Mouse (Mus musculus) forebrain, postnatal 0 days (tissue): ENCODE results near the gene Tmem135. TPM values are rescaled to one million over a fixed set of nuclear protein-coding genes. Genes with fewer than 3 reads are reported as not detected.
"Not testable (repeated sequence)": the region's sequence is repeated elsewhere in the genome, so short reads cannot be mapped to it uniquely, and the experiment has no call there.

ENCODE experiments used
- ATAC-seq: fragments of 200-750 bp; cut with Nextera tagmentation; 2 replicates; pipeline ENCODE4 v1.8.0; 2017; ENCODE audit warnings: mild to moderate bottlenecking, moderate library complexity
- DNase-seq: peaks from one replicate; pipeline ENCODE4 v3.0.0-alpha.2; 2015
- H3K27ac ChIP-seq: fragments of 300-500 bp; sonication (generic); 2 replicates; pipeline ENCODE4 v1.5.1; 2014; ENCODE audit warnings: low read depth, mild to moderate bottlenecking, antibody characterized with exemption, low read length, moderate library complexity, mixed read lengths
- H3K27me3 ChIP-seq: fragments of 300-500 bp; sonication (generic); 2 replicates; pipeline ENCODE4 v1.6.1; 2014; ENCODE audit warnings: mild to moderate bottlenecking, low read length, mixed read lengths; ENCODE audit not compliant: insufficient read depth
- H3K36me3 ChIP-seq: fragments of 300-500 bp; sonication (generic); 2 replicates; pipeline ENCODE4 v1.6.1; 2014; ENCODE audit warnings: mild to moderate bottlenecking, moderate library complexity; ENCODE audit not compliant: insufficient read depth
- H3K4me1 ChIP-seq: fragments of 300-500 bp; sonication (generic); 2 replicates; pipeline ENCODE4 v1.6.1; 2014; ENCODE audit warnings: antibody characterized with exemption; ENCODE audit not compliant: insufficient read depth
- H3K4me2 ChIP-seq: fragments of 300-500 bp; sonication (generic); 2 replicates; pipeline ENCODE4 v1.6.1; 2014; ENCODE audit warnings: low read depth, mild to moderate bottlenecking, moderate library complexity
- H3K4me3 ChIP-seq: fragments of 300-500 bp; sonication (generic); 2 replicates; pipeline ENCODE4 v1.5.1; 2014; ENCODE audit warnings: low read depth, low read length, mixed read lengths
- H3K9ac ChIP-seq: fragments of 300-500 bp; sonication (generic); 2 replicates; pipeline ENCODE4 v1.6.1; 2014; ENCODE audit warnings: mild to moderate bottlenecking
- H3K9me3 ChIP-seq: fragments of 300-500 bp; sonication (generic); 2 replicates; pipeline ENCODE4 v1.6.1; 2016; ENCODE audit warnings: low read length
- CTCF ChIP-seq: sonication (generic); IDR thresholded peaks from 2 replicates; pipeline ENCODE4 v1.5.1; 2016; ENCODE audit warnings: antibody characterized with exemption, control low read depth, low read depth
- WGBS: fragments of 180-500 bp; shearing (Covaris S2); extraction: QIAGEN DNeasy Blood & Tissue Kit; methylation state at CpG from one replicate; pipeline ENCODE4 v1.1.7; 2014; 5-methylcytosine and 5-hydroxymethylcytosine counted together
- polyA plus RNA-seq: library from polyadenylated mRNA; unstranded; fragments of >200 nt; fragmentation: Nextera tagmentation; extraction: Ambion mirVana; gene quantifications from 2 replicates; pipeline ENCODE4 v1.2.1, GENCODE M21; 2015
- total RNA-seq: library from RNA; depleted of rRNA; stranded (reverse); fragments of >200 nt; gene quantifications from 2 replicates; pipeline ENCODE4 v1.2.3, GENCODE M21; 2014

The Tmem135 gene
- total and polyA plus RNA-seq, 2 experiments from 2014 or later = 23.2 to 27.9 TPM

DNA sequence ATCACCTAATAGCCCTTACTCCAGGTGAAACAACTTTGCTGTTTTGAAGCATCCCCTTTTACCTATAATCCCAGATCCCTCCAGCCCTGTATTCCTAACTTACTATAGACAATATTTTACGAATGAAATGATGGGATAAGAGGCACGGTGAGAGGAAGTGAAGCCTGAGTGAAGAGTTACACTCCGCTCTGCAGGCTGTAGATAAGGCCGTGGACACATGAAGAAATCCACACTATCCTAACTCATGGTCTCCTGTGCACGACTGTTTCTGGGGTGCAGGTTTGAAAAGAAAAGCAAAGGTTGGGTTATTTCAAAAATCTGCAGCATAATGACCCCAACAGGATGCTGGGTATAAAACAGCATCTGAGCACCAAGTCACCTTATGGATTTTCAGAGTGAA is 77.8 kb downstream of the Tmem135 start:
- no peak for DNase-seq
- no peak for TF ChIP-seq CTCF
- Histone ChIP-seq H3K9ac (no peak overlapping the region), H3K4me2 (no peak overlapping the region), H3K4me1 (peaks cover 3% of the 10 kb centered on the region; the same call in 1 of the 2 replicates), H3K27ac (no peak overlapping the region), H3K27me3 (no peaks in the 10 kb centered on the region), H3K36me3 (no peaks in the 10 kb centered on the region), H3K9me3 (no peaks in the 10 kb centered on the region), H3K4me3 (no peak overlapping the region)
- 94% methylated on average over 5 of the region's 5 CpGs for WGBS
- no peak for ATAC-seq

DNA sequence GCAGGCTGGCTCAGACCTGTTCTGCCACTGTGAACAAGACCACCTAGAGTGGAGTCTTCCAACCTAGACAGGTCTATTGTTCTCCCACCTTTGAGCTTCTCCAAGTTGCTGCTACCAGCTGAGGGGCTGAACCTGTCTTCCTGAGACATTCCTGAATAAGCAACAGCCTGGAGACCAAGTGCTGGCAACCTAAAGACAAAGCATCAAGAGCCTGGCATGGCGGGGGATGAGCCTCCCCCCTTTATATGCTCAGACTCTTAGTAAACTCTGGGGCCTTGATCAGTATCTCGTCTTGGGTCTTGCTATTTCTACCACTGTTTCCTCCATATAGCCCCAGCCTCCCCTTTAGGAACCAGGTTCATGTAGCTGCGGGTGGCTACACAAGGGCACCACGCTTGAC is 81.3 kb downstream of the Tmem135 start:
- ATAC-seq, H3K36me3 ChIP-seq, DNase-seq, H3K9me3 ChIP-seq, H3K4me2 ChIP-seq, H3K27ac ChIP-seq, H3K27me3 ChIP-seq, H3K9ac ChIP-seq, H3K4me3 ChIP-seq, H3K4me1 ChIP-seq: not testable (repeated sequence)
- WGBS = 84% methylated on average over 4 of the region's 4 CpGs

DNA sequence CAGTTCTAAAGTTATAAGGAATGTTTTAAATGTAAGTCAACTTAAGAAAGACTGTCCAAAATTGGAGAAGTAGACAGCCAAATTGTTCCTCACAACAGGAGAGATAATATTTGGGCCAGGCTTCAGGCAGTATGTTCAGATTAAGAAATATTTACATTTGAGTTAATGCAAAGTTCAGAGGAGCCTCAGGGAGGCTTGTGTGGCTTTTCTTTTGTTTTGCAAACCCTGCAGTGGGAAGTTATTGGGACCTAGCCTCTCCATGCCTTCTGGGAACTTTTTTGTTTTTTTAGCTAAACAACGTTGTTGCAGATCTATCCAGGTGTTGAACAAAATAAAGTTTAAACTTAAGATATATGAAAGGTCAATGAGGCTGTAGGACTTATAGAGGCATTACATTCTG is 84.7 kb downstream of the Tmem135 start:
- Histone ChIP-seq H3K4me3 (no peak overlapping the region), H3K27ac (no peak overlapping the region), H3K9ac (no peak overlapping the region), H3K4me2 (no peak overlapping the region), H3K27me3 (no peaks in the 10 kb centered on the region), H3K4me1 (peaks cover 7% of the 10 kb centered on the region), H3K9me3 (no peaks in the 10 kb centered on the region), H3K36me3 (no peaks in the 10 kb centered on the region)
- 82% methylated on average over 1 of the region's 1 CpGs for WGBS
- no peak for TF ChIP-seq CTCF
- ATAC-seq (no peak), DNase-seq (no peak)

DNA sequence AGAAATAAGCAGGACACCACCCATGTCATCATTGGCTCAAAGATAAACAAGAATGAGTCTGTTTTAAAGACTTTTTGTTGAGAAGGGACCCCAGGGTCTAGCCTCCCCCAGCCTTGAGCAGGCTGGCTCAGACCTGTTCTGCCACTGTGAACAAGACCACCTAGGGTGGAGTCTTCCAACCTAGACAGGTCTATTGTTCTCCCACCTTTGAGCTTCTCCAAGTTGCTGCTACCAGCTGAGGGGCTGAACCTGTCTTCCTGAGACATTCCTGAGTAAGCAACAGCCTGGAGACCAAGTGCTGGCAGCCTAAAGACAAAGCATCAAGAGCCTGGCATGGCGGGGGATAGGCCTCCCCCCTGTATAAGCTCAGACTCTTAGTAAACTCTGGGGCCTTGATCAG is 86.9 kb downstream of the Tmem135 start:
- not testable (repeated sequence) for H3K9me3 ChIP-seq, H3K27me3 ChIP-seq, ATAC-seq, H3K4me2 ChIP-seq, H3K4me3 ChIP-seq, H3K27ac ChIP-seq, H3K4me1 ChIP-seq, DNase-seq, H3K36me3 ChIP-seq, H3K9ac ChIP-seq
- WGBS = 75% methylated on average over 1 of the region's 1 CpGs

DNA sequence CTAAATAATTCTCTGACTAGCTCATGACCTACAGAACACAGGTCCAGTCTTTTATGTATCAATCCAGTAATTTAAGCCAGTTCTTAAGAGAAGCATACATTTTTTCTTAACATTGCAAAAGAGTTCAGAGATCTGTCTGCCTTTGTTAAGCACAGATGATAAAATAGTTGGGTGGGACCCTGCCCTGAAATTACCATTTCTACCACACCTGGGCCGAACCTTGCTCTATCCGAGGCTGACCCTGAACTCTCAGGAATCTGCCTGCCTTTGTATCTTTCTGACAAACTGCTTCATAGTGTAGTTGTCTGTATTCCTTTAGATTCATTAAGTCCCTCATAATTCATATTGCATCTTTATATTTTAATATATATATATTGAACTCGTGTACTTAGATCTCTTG is 87.9 kb downstream of the Tmem135 start:
- no peak overlapping the region for H3K9ac ChIP-seq
- no peaks in the 10 kb centered on the region for H3K9me3 ChIP-seq
- H3K4me1 ChIP-seq = peaks cover 4% of the 10 kb centered on the region; the same call in 1 of the 2 replicates
- no peak for TF ChIP-seq CTCF
- ATAC-seq = no peak
- no peaks in the 10 kb centered on the region for H3K27me3 ChIP-seq
- 95% methylated on average over 3 of the region's 3 CpGs for WGBS
- H3K4me3 ChIP-seq = no peak overlapping the region
- no peak overlapping the region for H3K4me2 ChIP-seq
- H3K27ac ChIP-seq = no peak overlapping the region
- DNase-seq = no peak
- no peaks in the 10 kb centered on the region for H3K36me3 ChIP-seq

DNA sequence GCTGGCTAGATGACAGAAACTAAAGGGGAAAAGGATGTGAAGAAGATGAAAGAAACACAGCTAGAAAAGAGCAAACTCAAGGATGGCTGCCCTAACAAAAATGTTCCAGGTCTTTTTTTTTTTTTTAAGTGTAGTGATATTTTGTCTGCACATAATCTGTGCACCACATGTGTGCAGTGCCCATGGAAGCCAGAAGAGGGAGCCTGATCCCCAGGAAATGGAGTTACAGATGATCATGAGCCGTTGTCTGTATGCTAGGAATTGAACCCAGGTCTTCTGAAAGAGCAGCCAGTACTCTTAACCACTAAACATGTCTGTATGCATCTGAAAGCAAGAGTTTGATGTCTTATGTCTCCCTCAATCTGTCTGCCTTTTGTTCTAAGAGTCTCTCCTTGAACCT is 92.5 kb downstream of the Tmem135 start:
- H3K4me3 ChIP-seq = no peak overlapping the region
- no peak for DNase-seq
- no peak overlapping the region for H3K9ac ChIP-seq
- H3K36me3 ChIP-seq = no peaks in the 10 kb centered on the region
- no peak overlapping the region for H3K4me2 ChIP-seq
- no peak overlapping the region for H3K27ac ChIP-seq
- H3K27me3 ChIP-seq = no peaks in the 10 kb centered on the region
- peaks cover 4% of the 10 kb centered on the region; the same call in 1 of the 2 replicates for H3K4me1 ChIP-seq
- no peaks in the 10 kb centered on the region for H3K9me3 ChIP-seq
- no peak for ATAC-seq
- 97% methylated on average over 1 of the region's 1 CpGs for WGBS
- TF ChIP-seq CTCF = peak; percentile 19; the same call in 1 of the 2 replicates

DNA sequence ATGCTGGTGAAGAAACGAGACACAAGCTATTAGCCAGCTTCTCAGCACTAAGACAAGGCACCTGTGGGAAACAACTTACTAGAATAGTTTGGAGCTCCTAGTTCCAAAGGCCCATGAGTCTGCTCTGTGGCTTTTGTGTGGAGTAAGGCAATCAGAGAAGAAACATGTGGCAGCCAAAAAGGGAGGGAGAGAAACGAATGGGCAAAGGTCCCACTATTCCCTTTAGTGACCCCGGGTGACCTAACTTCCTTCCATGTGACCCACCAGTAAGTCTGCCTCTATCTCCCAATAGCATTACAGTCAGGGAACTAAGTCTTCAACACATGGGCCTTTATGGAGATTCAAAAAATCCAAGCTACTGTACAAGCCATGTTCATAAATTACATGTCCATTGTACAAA is 95.1 kb downstream of the Tmem135 start:
- 59% methylated on average over 3 of the region's 3 CpGs for WGBS
- ATAC-seq = no peak
- H3K27ac ChIP-seq = no peak overlapping the region

DNA sequence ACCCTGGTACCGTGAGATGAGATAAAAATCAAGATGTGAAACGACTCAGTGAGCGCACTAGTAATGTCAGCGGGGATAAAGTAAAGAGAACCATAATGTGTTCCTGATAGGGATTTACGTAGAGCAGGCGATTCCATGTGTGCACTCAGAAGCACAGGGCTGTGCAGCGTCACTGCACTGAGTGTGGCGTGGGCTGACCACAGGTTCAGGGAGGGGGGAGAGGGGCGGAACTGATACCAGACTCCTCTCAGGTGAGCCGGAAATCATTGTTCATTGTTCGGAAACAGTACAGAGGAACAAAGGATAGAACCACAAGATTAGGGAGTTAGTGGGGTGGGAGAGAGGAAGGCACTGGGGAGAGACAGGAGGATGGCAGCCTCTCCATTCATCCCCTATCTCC is 95.8 kb downstream of the Tmem135 start:
- TF ChIP-seq CTCF = no peak
- WGBS = 94% methylated on average over 11 of the region's 11 CpGs
- Histone ChIP-seq H3K4me1 (no peaks in the 10 kb centered on the region), H3K9me3 (no peaks in the 10 kb centered on the region), H3K4me2 (no peak overlapping the region), H3K27me3 (no peaks in the 10 kb centered on the region), H3K4me3 (no peak overlapping the region), H3K27ac (no peak overlapping the region), H3K9ac (no peak overlapping the region), H3K36me3 (no peaks in the 10 kb centered on the region)
- ATAC-seq (no peak), DNase-seq (no peak)

More for the DNA sequence above, 95.1 kb downstream of the Tmem135 start:
- no peaks in the 10 kb centered on the region for H3K4me1 ChIP-seq
- H3K36me3 ChIP-seq = no peaks in the 10 kb centered on the region
- H3K4me2 ChIP-seq = no peak overlapping the region
- no peaks in the 10 kb centered on the region for H3K27me3 ChIP-seq
- H3K9me3 ChIP-seq = no peaks in the 10 kb centered on the region
- no peak for DNase-seq
- no peak overlapping the region for H3K9ac ChIP-seq
- no peak for TF ChIP-seq CTCF
- H3K4me3 ChIP-seq = no peak overlapping the region
